Mouse (Mus musculus): ENCODE data around the gene Rabgap1.

Gene Rabgap1

GRCm38 (mm10) chr2:37511134-37511901, 68.2 kb downstream of the Rabgap1 start:
- DNase-seq (ENCODE audit: low read depth in 1 of 2, low spot score in 2 of 2) = no peak

- no peak for DNase-seq (ENCODE audit: low read depth in 1 of 2, low spot score in 2 of 2)
Measured at GRCm38 (mm10) chr2:37516030-37516710, 73.1 kb downstream of the Rabgap1 start, which contains the start of gene Gpr21. Gpr21 (plus strand) TSS chr2:37516332.

- no peak for DNase-seq (ENCODE audit: low read depth in 1 of 2, low spot score in 2 of 2)
Measured at GRCm38 (mm10) chr2:37516922-37517462, 73.9 kb downstream of the Rabgap1 start.

- no peak for DNase-seq (ENCODE audit: low read depth in 1 of 2, low spot score in 2 of 2)
Measured at GRCm38 (mm10) chr2:37518561-37519285, 75.6 kb downstream of the Rabgap1 start.

- DNase-seq (ENCODE audit: low read depth in 1 of 2, low spot score in 2 of 2) = no peak
Measured at GRCm38 (mm10) chr2:37519286-37519640, 76.2 kb downstream of the Rabgap1 start.

GRCm38 (mm10) chr2:37527587-37527986, 84.5 kb downstream of the Rabgap1 start:
- DNase-seq (ENCODE audit: low read depth in 1 of 2, low spot score in 2 of 2) = no peak

GRCm38 (mm10) chr2:37529397-37529796, 86.3 kb downstream of the Rabgap1 start:
- DNase-seq (ENCODE audit: low read depth in 1 of 2, low spot score in 2 of 2) = no peak

GRCm38 (mm10) chr2:37530766-37531165, 87.7 kb downstream of the Rabgap1 start:
- DNase-seq (ENCODE audit: low read depth in 1 of 2, low spot score in 2 of 2) = no peak

GRCm38 (mm10) chr2:37531639-37532038, 88.6 kb downstream of the Rabgap1 start:
- no peak for DNase-seq (ENCODE audit: low read depth in 1 of 2, low spot score in 2 of 2)

GRCm38 (mm10) chr2:37549346-37550012, 106.4 kb downstream of the Rabgap1 start:
- no peak for DNase-seq (ENCODE audit: low read depth in 1 of 2, low spot score in 2 of 2)

GRCm38 (mm10) chr2:37556366-37556765, 113.3 kb downstream of the Rabgap1 start:
- no peak for DNase-seq (ENCODE audit: low read depth in 1 of 2, low spot score in 2 of 2)

GRCm38 (mm10) chr2:37565579-37565978, 122.5 kb downstream of the Rabgap1 start:
- no peak for DNase-seq (ENCODE audit: low read depth in 1 of 2, low spot score in 2 of 2)

GRCm38 (mm10) chr2:37566035-37566434, 123.0 kb downstream of the Rabgap1 start:
- no peak for DNase-seq (ENCODE audit: low read depth in 1 of 2, low spot score in 2 of 2)

- no peak for DNase-seq (ENCODE audit: low read depth in 1 of 2, low spot score in 2 of 2)
Measured at GRCm38 (mm10) chr2:37569888-37570287, 126.8 kb downstream of the Rabgap1 start.

- no peak for DNase-seq (ENCODE audit: low read depth in 1 of 2, low spot score in 2 of 2)
Measured at GRCm38 (mm10) chr2:37570703-37571102, 127.6 kb downstream of the Rabgap1 start.

GRCm38 (mm10) chr2:37572141-37572540, 129.1 kb downstream of the Rabgap1 start:
- DNase-seq (ENCODE audit: low read depth in 1 of 2, low spot score in 2 of 2) = no peak

GRCm38 (mm10) chr2:37576661-37577060, 133.6 kb downstream of the Rabgap1 start:
- DNase-seq (ENCODE audit: low read depth in 1 of 2, low spot score in 2 of 2) = no peak

GRCm38 (mm10) chr2:37578185-37578584, 135.1 kb downstream of the Rabgap1 start:
- DNase-seq (ENCODE audit: low read depth in 1 of 2, low spot score in 2 of 2) = no peak

GRCm38 (mm10) chr2:37587919-37588318, 144.8 kb downstream of the Rabgap1 start:
- DNase-seq (ENCODE audit: low read depth in 1 of 2, low spot score in 2 of 2) = no peak
